Mouse (Mus musculus): ENCODE results near the gene Zfp64.

Gene Zfp64
- long read RNA-seq, experiment 1, transcript Zfp64-201 (6 exons, 2,438 nt), result major isoform, 7 of 18 reads
- long read RNA-seq, experiment 1, partial matches to known transcripts, result 4 of 18 reads
- long read RNA-seq, experiment 1, other reads (novel, unspliced or antisense), result 7 of 18 reads
- long read RNA-seq, experiment 2, transcript Zfp64-201 (6 exons, 2,438 nt), result major isoform, 7 of 20 reads
- long read RNA-seq, experiment 2, partial matches to known transcripts, result 6 of 20 reads
- long read RNA-seq, experiment 2, other reads (novel, unspliced or antisense), result 7 of 20 reads

DNA sequence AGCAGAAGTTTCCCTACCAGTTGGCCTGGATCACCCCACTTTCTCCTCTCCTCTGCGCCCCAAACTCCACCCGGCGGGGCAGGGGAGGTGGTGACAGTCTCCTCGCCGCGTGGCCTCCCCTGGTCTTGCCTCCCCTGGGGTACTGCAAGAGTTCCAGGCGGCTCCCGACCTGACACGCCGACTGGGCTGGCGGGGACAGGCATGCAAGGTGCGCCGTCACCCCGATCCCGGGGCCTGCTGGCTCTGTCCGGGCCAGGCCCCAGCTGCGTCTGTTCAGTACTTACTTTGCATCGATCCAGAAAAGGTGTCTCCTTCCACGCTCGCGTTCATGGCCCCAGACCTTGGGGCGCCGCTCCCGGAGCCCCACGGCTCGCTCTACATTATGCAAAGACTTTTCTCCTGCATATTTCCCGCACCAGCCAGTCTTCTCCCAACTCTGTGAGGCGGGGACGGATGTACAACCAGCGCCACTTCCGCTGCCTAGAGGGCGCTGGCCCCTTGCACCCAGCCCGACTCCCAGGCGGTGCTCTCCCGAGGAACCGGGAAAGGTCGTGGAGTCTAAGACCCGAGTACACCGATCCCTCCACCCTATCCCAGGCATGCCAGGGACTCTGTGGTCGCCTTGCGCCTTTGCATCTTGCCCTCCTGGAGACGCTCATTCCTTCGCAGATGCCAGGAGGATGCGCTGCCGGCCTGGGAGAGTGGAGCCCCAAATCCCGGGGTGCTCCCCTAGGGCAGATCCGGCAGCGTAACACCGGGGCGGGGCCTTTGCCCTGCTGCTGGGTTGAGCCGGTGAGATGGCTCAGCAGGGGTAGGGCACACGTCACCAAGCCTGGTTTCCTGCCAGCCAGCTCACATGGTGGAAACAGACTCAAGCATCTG, at the start of gene Zfp64:
Gene Zfp64, minus strand, starts transcription at position 753 of the 882 bp plus-strand sequence.
- intact Hi-C loops (cut with DNase I), result no loop called here

DNA sequence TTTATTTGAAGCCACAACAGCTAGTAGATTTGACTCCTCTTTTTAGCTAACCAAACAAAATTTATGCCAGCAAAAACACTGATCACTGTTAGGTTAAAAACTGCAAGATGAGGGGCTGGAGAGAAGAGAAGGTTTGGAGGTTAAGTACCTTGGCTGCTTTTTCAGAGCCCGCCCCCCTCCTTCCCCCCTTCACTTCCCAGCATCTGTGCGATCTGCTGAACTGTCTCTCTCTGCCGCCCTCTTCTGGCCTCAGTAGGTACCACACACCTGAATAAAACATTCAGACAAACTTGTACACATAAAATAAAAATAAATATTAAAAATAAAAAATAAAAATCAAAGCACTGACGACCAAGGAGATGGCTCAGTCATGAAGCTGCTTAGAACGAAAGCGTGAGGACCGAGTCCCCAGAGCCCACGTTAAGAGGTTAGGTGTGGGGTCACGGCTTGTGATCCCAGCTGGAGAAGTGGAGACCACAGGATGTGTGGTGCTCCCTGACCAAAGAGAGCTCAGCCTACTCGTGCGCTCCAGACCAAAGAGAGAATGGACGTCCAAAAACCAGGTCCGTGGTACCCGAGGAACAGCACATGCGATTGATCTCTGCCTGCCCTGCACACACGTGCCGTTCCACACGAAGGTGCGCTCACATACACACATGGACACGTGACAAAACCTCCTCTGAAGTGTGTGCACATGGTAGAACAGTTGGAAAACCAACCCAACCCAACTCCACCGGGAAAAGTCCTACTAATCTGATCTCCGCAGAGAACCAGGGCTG, 37.4 kb upstream of the Zfp64 start:
- intact Hi-C loops (cut with DNase I), result no loop called here

DNA sequence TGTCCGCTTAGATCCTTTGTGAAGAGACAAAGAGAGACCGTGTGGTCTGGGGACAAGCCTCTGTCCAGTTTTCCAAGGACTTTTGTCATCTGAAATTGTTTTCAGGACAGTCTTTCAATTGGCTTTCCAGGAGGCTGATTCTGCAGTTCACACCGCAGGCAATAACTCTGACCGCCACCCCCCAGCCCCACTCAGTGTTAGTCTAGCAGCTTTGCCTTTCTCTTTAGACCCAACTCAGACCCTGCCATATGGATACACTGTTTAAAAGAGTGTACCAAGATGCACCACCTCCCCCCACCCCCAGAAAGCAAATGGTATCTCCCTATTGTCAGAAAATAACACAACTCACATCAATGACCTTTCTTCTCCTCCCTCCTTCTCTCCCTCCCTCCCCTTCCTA, 35.6 kb upstream of the Zfp64 start:
- intact Hi-C loops (cut with DNase I), result no loop called here

DNA sequence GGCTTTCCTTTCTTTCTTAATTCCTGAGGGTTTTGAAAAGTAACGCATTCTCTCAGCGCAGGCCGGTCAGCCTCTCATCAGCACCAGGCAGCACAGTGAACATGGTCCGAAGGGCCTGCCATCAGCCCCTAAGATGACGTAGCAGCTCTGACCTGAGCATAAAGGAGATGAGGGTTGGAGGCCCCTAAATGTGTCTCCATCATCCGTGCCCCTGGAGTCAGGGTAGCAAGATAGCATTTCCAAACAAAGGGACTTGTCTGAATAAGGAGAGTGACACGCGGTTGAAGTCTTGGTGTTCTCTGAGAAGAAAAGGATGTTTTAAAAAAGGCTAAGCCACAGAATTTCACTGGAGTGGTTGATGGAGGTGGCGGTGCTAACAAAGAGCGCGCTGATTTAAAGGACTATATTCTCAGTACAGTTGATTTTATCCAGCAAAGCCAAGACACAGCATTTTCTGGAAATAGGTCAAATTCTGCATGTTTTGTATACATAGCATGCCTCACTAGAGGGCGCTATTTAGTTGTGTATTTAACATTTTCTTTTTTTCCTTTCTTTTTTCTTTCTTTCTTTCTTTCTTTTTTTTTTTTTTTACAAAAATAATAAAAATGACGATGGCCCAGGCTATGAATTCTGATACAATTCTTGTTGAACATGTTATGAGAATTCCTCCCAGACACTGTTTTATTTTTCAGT, 34.8 kb upstream of the Zfp64 start:
- intact Hi-C loops (cut with DNase I), result no loop called here

DNA sequence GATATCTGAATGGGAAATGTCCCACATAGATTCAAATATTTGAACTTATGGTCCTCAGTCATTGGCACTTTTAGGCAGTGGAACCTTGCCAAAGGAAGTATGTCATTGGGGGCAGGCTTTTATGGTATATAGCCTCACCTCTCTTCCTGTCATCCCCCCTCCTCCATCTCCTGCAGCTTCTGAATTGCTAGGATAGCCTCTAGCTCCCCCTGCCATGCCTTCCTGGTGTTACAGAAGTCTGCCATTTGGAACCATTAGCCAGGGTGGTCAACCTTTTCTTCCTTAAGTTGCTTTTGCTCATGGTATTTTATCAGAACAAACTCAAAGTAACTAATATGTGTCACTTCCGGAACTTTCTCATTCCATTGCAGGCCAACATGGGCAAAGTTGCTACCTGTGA, 32.7 kb upstream of the Zfp64 start:
- intact Hi-C loops (cut with DNase I), result no loop called here

DNA sequence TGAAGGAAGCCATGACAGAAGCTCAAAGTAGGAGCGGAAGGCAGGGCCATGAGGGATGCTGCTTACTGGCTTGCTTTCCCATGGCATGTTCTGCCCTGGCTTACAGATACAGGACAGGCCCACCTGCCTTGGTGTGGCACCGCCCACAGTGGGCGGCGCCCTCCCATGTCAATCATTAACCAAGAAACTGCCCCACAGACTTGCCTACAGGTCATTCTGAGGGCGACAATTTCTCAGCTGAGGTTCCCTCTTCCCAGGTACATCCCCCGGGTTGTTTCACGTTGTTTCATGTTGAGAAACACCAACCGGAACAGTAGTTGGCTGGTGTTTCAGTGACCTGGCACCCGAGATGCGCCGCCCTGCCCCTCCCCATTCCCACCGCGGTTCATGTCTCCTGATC, 32.0 kb upstream of the Zfp64 start:
- intact Hi-C loops (cut with DNase I), result no loop called here

DNA sequence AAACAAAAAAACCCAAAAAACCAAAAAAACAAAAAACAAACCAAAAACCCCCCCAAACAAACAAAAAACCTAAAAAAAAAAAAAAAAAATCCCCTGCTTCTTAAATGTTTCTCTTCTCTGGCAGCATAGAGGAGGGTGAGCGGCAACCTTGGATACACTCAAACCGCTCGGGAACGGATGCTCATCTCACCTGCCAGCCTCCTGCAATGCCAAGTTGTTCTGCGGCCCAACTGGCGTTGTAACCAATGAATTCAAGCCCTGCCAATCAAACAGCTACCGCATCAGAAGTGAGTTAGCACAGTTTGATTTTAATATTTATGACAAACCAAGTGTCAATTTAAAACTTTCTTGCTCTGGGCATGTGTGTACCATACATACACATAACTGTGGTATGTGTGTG, 26.6 kb upstream of the Zfp64 start:
- intact Hi-C loops (cut with DNase I), result no loop called here

DNA sequence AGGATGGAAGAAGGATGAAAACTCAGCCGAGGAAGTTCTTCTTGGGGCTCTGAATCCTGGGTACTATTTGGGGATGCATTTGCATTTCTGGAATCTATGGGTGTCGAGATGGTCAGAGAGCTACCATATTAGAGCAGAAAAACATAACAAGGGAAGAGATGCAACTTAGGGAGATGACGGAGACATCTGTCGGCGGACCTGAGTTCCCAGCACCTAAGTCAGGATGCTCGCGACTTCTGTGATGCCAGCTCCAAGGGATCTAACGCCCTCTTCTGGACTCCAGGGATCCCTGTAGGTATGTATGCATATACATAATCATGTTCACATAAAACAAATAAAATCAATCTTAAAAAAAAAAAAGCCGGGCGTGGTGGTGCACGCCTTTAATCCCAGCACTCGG, 26.1 kb upstream of the Zfp64 start:
- intact Hi-C loops (cut with DNase I), result no loop called here

DNA sequence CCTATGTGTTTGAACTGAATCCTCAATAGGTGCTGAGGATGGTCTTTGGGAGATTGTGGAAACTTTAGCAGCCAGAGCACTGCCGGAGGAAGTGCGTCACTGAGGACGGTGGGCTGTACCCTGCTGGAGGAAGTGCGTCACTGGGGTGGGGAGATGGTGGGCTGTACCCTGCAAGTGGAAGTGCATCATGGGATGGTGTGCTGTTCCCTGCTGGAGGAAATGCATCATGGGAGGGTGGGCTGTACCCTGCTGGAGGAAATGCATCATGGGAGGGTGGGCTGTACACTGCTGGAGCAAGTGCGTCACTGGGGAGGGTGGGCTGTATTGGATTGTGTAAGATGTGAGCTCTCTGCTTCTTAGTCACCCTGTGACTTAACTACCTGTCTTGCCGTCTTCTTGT, 25.5 kb upstream of the Zfp64 start:
- intact Hi-C loops (cut with DNase I), result no loop called here

DNA sequence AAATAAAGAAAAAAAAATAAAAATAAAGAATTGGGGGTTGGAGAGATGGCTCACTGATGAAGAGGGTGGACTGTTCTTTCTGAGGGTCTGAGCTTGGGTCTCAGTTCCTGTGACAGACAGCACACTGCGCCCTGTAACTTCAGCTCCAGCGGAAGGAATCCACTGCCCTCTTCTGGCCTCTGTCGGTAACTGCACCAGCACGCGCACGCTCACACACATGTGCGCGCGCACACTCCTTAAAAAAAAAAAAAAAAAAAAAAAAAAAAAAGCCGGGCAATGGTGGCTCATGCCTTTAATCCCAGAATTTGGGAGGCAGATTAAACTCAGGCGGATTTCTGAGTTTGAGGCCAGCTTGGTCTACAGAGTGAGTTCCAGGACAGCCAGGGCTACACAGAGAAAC, 24.4 kb upstream of the Zfp64 start:
- intact Hi-C loops (cut with DNase I), result no loop called here

DNA sequence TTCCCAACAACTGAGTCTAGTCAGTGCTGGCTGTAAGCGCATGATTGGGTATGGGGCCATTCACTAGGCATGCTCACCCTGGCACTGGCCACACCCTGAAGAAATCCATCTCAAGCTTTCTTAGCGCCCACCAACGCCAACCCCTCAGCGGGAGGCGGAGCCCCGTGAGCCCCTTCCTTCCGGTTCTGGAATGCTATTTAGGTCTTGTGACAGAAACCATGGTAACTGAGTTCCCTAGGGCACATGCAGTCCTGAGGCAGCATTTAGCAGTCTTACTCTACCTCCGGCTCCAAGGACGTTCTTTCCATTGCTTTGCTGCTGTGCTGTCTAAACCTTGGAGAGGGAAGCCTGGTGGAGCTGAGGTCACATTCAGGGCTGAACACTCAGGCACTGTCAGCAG, 22.6 kb upstream of the Zfp64 start:
- intact Hi-C loops (cut with DNase I), result no loop called here

DNA sequence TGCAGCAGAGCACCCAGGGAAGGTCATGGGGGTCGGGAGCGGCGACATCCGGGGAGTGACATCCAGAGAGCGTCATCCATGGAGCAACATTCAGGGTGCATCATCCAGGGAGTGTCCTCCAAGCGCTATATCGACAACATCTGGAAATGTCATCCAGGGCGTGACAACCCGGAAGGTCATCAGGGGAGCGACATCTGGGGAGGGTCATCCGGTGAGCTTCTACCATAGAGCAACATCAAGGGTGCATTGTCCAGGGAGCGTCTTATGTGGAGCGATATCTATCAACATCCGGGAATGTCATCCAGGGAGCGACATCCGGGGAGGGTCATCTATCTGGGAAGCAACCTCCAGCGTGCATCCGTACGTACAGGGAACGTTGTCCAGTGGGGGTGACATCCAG, 14.7 kb upstream of the Zfp64 start:
- intact Hi-C loops (cut with DNase I), result no loop called here

DNA sequence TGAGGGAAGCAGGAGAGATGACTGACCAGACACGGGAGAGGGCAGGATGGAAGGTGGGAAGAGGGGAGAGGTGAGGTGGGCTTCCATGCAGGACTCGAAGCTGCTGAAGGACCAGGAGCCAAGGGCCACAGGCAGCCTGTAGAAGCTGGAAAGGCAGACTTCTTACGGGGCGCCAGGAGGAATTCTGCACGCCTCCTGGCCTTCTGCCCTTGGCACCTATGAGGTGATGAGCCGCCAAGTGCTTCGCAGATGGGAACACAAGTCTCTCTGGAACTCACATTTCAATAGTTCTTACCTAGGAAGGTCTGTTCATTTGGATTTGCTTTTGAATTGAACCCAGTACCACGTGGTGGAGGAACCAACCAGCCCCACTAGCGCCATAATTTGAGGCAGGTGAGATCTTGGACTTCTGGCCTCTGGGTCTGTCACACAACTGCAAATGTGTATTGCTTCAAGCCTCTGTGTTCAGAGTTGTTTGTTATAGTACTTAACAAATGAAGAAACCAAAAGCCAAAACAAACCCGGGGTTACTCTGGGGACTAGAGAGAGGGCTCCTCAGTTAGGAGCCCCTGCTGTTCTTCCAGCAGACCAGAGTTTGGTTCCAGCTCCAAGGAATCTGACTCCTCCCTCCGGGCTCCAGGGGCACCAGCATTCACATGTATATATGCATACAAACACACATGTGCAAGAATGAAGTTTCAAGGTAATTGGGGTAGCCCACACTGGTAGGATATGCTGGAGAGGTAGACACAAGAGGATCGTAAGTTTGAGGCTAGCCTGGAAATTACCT, 12.9 kb upstream of the Zfp64 start:
- intact Hi-C loops (cut with DNase I), result no loop called here

DNA sequence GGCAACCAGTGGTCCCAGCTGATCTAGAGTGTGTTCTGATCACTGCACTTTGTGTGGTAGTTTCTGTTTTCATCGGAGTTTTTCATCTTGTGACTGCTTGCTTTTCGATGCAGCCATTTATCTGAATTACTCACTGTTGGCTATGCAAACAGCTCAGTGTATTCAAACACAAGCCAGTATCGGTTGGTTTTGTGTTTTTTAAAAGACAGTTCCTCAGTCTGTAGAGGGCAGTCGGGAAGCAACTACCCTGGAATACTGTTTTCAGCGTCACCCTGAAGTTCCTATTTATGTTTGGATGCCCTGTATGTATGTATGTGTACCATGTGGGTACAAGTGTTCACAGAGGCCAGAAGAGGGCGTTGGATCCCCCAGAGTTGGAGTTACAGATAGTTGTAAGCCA, 11.1 kb upstream of the Zfp64 start:
- intact Hi-C loops (cut with DNase I), result no loop called here

DNA sequence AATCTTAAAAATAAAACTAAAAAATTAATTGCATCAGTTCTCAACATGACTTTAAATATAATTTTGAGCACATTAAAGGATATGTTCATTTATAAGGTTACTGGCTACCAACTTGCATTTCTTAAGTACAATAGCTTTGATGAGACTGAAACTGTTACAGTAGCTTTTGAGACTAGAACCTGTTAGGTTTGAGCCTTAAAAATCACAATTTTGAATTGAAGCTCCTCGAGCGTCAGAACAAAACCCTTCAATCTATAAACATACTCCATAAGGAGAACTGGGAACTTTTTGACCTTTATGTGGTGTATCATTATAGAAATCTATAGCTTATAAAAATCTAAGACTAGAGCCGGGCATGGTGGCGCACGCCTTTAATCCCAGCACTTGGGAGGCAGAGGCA, 9.5 kb upstream of the Zfp64 start:
- intact Hi-C loops (cut with DNase I), result no loop called here

DNA sequence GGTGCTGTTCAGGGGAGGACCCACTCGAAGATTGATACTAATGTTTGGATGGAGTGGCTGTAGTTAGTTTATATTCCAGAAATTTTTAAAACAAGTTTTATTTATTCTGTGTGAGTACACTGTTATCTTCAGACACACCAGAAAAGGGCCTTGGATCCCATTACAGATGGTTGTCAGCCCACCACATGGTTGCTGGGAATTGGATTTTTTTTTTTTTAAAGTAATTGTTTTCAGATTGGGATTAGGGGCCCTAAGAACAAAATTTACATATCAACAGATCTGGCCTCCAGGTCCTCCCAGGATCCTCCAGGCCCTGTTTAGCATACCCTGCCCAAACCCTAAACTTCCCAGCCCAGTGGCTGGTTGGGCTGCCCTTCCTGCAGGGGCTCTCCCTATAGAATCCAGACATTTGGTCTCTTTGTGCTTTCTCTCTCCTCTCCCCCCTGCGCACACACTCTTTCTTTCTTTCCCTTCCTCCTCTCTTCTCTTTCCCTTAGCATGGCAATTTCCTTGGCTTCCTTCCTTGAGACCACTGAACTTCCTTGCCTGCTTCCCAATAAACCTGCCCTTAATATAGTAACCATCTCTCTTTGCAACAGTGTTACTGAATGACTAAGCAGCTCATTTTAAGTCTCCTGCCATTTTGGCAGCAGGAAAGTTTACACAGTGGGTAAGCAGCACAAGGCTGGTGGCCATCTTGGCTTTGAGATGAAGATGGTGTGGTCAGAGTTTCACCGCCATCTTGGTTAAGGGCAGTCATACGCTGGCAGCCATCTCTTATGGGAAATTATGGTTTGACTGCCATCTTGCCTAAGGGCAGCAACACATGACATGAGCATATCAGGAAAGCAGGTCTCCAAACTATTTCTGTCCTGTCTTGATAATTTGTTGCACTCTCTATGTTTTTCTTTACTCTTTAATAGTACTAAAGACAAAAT, 6.6 kb upstream of the Zfp64 start:
- intact Hi-C loops (cut with DNase I), result no loop called here

DNA sequence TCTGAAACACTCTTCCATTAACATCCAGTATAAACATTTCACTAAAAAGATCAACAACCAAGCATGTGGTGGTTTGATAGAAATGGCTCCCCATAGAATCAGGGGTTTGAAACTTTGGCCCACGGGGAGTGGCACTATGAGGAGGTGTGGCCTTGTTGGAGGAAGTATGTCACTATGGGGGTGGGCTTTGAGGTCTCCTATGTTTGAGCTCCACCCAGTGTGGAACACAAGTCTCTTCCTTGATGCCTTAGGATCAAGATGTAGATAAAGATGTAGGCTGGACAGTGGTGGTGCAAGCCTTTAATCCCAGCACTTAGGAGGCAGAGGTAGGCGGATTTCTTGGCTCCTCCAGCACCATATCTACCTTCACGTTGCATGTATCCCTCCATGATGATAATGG, 5.4 kb upstream of the Zfp64 start:
- intact Hi-C loops (cut with DNase I), result no loop called here

DNA sequence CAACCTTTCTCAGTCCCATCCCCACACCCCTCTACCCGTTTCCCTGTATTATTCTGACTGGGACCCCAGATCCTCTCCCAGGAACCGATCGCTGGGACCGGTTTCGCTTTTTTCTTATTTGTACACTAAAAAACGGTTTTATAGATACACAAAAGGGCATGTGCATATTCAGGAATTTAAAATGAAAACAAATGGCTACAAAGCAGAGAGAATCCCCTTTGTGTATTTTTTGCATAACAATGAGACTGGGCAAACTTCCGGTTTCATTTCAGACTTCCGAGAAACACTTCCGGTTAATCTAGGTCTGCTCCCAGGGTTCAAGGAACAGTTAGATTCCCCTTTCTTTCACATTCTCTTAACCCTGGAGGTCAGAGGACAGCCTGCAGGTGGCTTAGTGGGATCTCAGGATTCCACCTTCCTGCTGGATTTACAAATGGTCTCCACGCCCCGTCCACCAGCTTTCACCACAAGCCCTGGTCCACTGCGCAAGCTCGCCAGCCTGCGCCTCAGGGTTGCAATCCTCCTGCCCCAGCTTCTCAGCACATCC, 4.0 kb upstream of the Zfp64 start:
- intact Hi-C loops (cut with DNase I), result no loop called here

DNA sequence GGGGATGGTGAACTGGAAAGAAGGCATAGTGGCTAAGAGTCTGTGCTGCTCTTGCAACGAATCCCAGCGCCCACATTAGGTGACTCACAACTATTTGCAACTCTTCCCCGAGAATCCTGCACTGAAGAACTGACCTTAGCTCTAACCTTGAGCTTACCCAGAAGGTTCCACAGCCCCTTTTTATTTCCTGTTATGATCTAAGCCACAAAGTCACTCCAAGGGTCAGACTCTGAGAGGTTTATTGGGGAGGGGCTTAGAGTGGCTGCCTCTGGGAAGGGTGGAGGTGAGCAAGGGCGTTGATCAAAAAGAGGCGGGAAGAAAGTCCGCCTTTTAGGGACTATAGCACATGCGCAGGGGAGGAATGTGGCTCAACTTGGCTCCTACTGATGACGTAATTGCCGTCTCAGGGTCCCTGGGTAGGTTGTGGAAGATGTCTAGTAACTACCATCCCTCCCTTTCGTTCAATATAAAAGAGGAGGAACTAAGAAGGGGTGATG, 511 bp upstream of the Zfp64 start:
- intact Hi-C loops (cut with DNase I), result no loop called here
